Comparison of ENCODE assay signal across 8 mouse cellular contexts in genomic region chr14:26675371-26675770, GRCm38 (mm10). TPM values are rescaled to one million over a fixed set of nuclear protein-coding genes. Genes with fewer than 3 reads are reported as not detected.
A peak's percentile ranks its signal among the peaks of the same experiment; 100 is the strongest.
DNase-seq lines count a peak whose midpoint lies in the region; ATAC-seq and TF ChIP-seq lines count a peak whose summit lies in the region.

No protein-coding gene starts in this region.

- H3K9ac ChIP-seq in heart, adult 2 months (ENCODE audit: low read depth, low read length), result no peak overlapping the region

- peak; percentile 29 for TF ChIP-seq CTCF in left cerebral cortex, adult 2 months (IDR thresholded peaks at IDR 0.05)
- peak; percentile 45; the same call in 1 of the 2 replicates for TF ChIP-seq CTCF in bone marrow, adult 2 months (IDR thresholded peaks at IDR 0.05; ENCODE audit: control insufficient read depth, insufficient read depth, low read length)
- TF ChIP-seq CTCF in heart, adult 2 months (IDR thresholded peaks at IDR 0.05), result peak; percentile 60

- 0 out of 2 replicates have a peak, but pooled peaks cover 2% of the 10 kb centered on the region for H3K36me3 ChIP-seq in heart, adult 2 months (ENCODE audit: control insufficient read depth, insufficient read depth, low read length)

- H3K27ac ChIP-seq in left cerebral cortex, adult 2 months, result no peak overlapping the region
- H3K27ac ChIP-seq in bone marrow, adult 2 months (ENCODE audit: control insufficient read depth, insufficient read depth, low read depth, low read length, poor library complexity), result no peak overlapping the region
- no peak overlapping the region for H3K27ac ChIP-seq in heart, adult 2 months

- intact Hi-C loops in left cerebral cortex, adult 2 months (cut with DNase I), result no loop called here
- intact Hi-C loops in left cerebral cortex, postnatal 14 days (cut with DNase I), result loop anchor here (10.0 kb wide), 1 partner anchor 349 kb away; no protein-coding TSS in a partner anchor
- intact Hi-C loops in heart, adult 2 months (cut with DNase I), result loop anchor here (10.0 kb wide), 1 partner anchor 61 kb away; no protein-coding TSS in a partner anchor

- no peak overlapping the region for H3K4me3 ChIP-seq in left cerebral cortex, adult 2 months
- no peak overlapping the region for H3K4me3 ChIP-seq in bone marrow, adult 2 months (replicated peaks; ENCODE audit: control insufficient read depth, low read depth, low read length)
- no peak overlapping the region for H3K4me3 ChIP-seq in heart, adult 2 months

- H3K4me1 ChIP-seq in bone marrow, adult 2 months (ENCODE audit: control insufficient read depth, insufficient read depth, low read length), result peaks cover 2% of the 10 kb centered on the region
- H3K4me1 ChIP-seq in heart, adult 2 months (ENCODE audit: control insufficient read depth, insufficient read depth, low read length), result peaks cover 3% of the 10 kb centered on the region; the same call in 1 of the 2 replicates

- no peaks in the 10 kb centered on the region for H3K79me2 ChIP-seq in heart, adult 2 months (replicated peaks; ENCODE audit: control insufficient read depth, insufficient read depth, low read length)

- ATAC-seq in inflammation-experienced regulatory T-cells, adult 6 months, result no peak

- WGBS in bone marrow, adult 2 months, result 16% methylated on average over 12 of the region's 12 CpGs
- 8% methylated on average over 12 of the region's 12 CpGs for WGBS in heart, adult 2 months

- no peak for TF ChIP-seq POLR2A in bone marrow, adult 2 months (IDR thresholded peaks at IDR 0.05; ENCODE audit: borderline replicate concordance, control insufficient read depth, low read depth, low read length)
- TF ChIP-seq POLR2A in heart, adult 2 months (IDR thresholded peaks at IDR 0.05; ENCODE audit: insufficient read depth, low read depth, low read length), result no peak

- TF ChIP-seq EP300 in heart, adult 2 months (IDR thresholded peaks at IDR 0.05; ENCODE audit: insufficient read depth, low read depth, low read length), result no peak

- no peaks in the 10 kb centered on the region for H3K27me3 ChIP-seq in heart, adult 2 months (ENCODE audit: control insufficient read depth, insufficient read depth, low read length)

- DNase-seq in left cerebral cortex, adult 2 months (ENCODE audit: extremely low spot score in 1 of 2, low spot score in 2 of 2), result no peak
- DNase-seq in left cerebral cortex, postnatal 14 days (ENCODE audit: low spot score in 2 of 2), result no peak
- peak; percentile 30 to 35 for DNase-seq in heart, adult 2 months
- DNase-seq in kidney, postnatal 14 days, result peak; percentile 70
- DNase-seq in naive thymus-derived CD4-positive, alpha-beta T cell, adult 2 months (ENCODE audit: low read depth), result peak; percentile 22
- no peak for DNase-seq in left cerebral cortex, adult 8-10 months (ENCODE audit: low spot score in 2 of 2)

RNA-seq across cellular contexts. Expression of gene Pde12, which starts 5.7 kb away (rescaled TPM):
- 1 to 10 TPM; 8.6 to 9.5 TPM for total RNA-seq in left cerebral cortex, adult 2 months (2021)
- 1 to 10 TPM; 8.5 to 9.2 TPM for total RNA-seq in left cerebral cortex, postnatal 14 days (2021)
- polyA plus RNA-seq in bone marrow, adult 2 months (2011; ENCODE audit: insufficient read depth, insufficient read length, low replicate concordance, missing spikeins), result 2.6 and 3.3 TPM in 2 replicates
- 1 to 10 TPM; 5.2 to 5.6 TPM for total RNA-seq in heart, adult 2 months (2021)
- polyA plus RNA-seq in heart, adult 2 months (2012; rRNA removed), result 2.1 and 3.4 TPM in 2 replicates
- 1 to 10 TPM; 3.5 to 5.6 (median 5.2) TPM for polyA plus RNA-seq in inflammation-experienced regulatory T-cells, adult 6 months (2017; shearing (Covaris generic))
- 1 to 10 TPM; 8.5 to 9.9 (median 9.2) TPM for total RNA-seq in left cerebral cortex, adult 8-10 months (2022)

RNA-seq across cellular contexts. Expression of gene Dnah12, which starts 17.7 kb away (rescaled TPM):
- under 1 TPM; 0.07 to 0.14 TPM for total RNA-seq in left cerebral cortex, adult 2 months (2021)
- under 1 TPM; 0.15 to 0.17 TPM for total RNA-seq in left cerebral cortex, postnatal 14 days (2021)
- 0.11 and 0.25 TPM in 2 replicates for polyA plus RNA-seq in bone marrow, adult 2 months (2011; ENCODE audit: insufficient read depth, insufficient read length, low replicate concordance, missing spikeins)
- under 1 TPM; 0.03 to 0.05 TPM for total RNA-seq in heart, adult 2 months (2021)
- polyA plus RNA-seq in heart, adult 2 months (2012; rRNA removed), result 0.03 and 0.18 TPM in 2 replicates
- polyA plus RNA-seq in inflammation-experienced regulatory T-cells, adult 6 months (2017; shearing (Covaris generic)), result under 1 TPM in 2 of 3 experiments, not detected in 1; 0.04 to 0.06 TPM
- total RNA-seq in left cerebral cortex, adult 8-10 months (2022), result under 1 TPM; 0.25 to 0.72 (median 0.50) TPM

RNA-seq across cellular contexts. Expression of gene Arf4, which starts 37.5 kb away (rescaled TPM):
- total RNA-seq in left cerebral cortex, adult 2 months (2021), result 100 to 1,000 TPM; 108 to 114 TPM
- 100 to 1,000 TPM; 131 to 139 TPM for total RNA-seq in left cerebral cortex, postnatal 14 days (2021)
- 36.8 and 38.3 TPM in 2 replicates for polyA plus RNA-seq in bone marrow, adult 2 months (2011; ENCODE audit: insufficient read depth, insufficient read length, low replicate concordance, missing spikeins)
- total RNA-seq in heart, adult 2 months (2021), result 10 to 100 TPM; 73.1 to 73.2 TPM
- 55.7 and 62.2 TPM in 2 replicates for polyA plus RNA-seq in heart, adult 2 months (2012; rRNA removed)
- 100 to 1,000 TPM; 244 to 322 (median 274) TPM for polyA plus RNA-seq in inflammation-experienced regulatory T-cells, adult 6 months (2017; shearing (Covaris generic))
- 100 to 1,000 TPM; 107 to 114 (median 112) TPM for total RNA-seq in left cerebral cortex, adult 8-10 months (2022)

Comparison
In these comparisons a context has a peak if more than half of its experiments do, and no peak if none do; other contexts are left out.
1. DNase-seq: peak in heart, adult 2 months (2 of 2), kidney, postnatal 14 days (single experiment) and naive thymus-derived CD4-positive, alpha-beta T cell, adult 2 months (single experiment); none in left cerebral cortex, adult 2 months (0 of 2), left cerebral cortex, postnatal 14 days (0 of 2) and left cerebral cortex, adult 8-10 months (0 of 2).
2. Peak in every context shown above with its lines, with median percentiles within 50 percentile points of each other: CTCF ChIP-seq.